Mouse (Mus musculus) gastrocnemius, postnatal 25 days (tissue): ENCODE measurements around the gene Srrm2. TPM values are rescaled to one million over a fixed set of nuclear protein-coding genes. Genes with fewer than 3 reads are reported as not detected.

Source experiments
- DNase-seq: peaks from one replicate; pipeline ENCODE4 v3.0.0; 2022
- long read RNA-seq, 2 experiments: library from polyadenylated mRNA; stranded (forward); transcript quantifications; one replicate each; pipeline ENCODE4 v2.0.0; 2021
- total RNA-seq, 2 experiments: library from RNA; stranded (reverse); gene quantifications; 1 replicate in 1 of 2; 2 replicates in 1 of 2; pipeline ENCODE4 v1.2.3; 2021

Gene Srrm2
- 100 to 1,000 TPM; 157 to 160 TPM for total RNA-seq
- long read RNA-seq, experiment 1, partial matches to known transcripts, result 0 of 7 reads
- long read RNA-seq, experiment 1, other reads (novel, unspliced or antisense), result 7 of 7 reads
- long read RNA-seq, experiment 2, partial matches to known transcripts, result 3 of 11 reads
- long read RNA-seq, experiment 2, other reads (novel, unspliced or antisense), result 6 of 11 reads

DNA sequence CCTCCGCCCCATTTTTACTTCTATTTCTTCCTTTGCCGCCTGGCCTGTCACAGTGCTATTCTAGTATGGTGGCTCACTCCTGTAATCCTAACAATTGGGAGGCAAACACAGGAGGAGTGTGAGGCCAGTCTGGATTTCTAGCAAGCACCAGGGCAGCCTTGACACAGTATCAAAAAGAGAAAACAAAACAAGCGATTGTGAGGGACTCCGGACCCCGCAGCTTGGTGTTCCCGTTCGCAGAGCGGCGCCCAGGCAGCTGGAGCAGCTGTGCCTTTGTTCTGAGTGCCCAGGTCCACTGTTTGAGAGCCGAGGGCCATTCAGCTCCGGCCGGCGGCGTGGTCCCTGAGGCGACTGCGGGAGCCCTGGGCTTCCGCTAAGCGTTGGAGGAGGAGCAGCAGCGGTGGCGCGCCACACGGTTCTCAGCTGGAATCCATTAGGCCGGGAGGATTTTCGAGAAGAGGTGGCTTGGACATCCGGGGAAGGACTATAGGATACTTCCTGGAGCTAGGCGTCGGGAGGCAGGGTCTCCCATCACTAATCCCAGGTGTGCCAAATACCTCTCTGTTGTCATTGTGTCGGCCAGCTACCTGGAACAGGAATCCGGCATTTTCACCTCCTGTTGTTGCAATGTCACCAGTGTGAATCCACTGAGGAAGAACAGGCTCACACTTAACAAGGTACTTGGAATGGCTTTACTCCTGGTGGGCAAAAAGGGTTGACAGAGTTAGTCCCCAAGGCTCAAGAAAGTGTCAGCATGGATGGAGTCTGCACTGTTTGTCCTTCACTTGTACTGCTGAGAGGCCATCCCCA is at the start of gene Srrm2:
Gene Srrm2, plus strand, starts transcription at position 264 of the 810 bp plus-strand sequence.
- DNase-seq, result peak; percentile 34

DNA sequence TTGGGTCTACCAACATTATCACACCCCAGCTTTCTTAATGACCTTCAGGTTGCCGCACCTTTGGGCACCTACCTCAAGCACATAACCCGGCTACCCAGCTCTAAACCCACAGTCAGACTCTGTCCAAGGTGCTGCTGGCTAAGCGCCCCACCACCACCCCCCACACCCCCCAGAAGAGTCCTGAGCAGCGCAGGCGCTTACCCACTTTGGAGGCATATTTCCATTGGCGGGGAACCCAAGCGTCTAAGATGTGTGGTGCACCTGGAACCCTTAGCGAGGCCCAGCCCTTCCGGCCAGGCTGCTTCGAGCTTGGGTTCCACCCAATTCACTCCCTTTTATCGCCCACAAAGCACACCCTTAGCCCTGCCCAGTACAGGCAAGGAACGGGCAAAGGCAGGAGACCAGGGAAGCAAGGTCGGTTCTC is 49.7 kb upstream of the Srrm2 start, which contains the start of gene Paqr4:
Gene Paqr4, minus strand, starts transcription at position 270 of the 424 bp plus-strand sequence.
- no peak for DNase-seq

DNA sequence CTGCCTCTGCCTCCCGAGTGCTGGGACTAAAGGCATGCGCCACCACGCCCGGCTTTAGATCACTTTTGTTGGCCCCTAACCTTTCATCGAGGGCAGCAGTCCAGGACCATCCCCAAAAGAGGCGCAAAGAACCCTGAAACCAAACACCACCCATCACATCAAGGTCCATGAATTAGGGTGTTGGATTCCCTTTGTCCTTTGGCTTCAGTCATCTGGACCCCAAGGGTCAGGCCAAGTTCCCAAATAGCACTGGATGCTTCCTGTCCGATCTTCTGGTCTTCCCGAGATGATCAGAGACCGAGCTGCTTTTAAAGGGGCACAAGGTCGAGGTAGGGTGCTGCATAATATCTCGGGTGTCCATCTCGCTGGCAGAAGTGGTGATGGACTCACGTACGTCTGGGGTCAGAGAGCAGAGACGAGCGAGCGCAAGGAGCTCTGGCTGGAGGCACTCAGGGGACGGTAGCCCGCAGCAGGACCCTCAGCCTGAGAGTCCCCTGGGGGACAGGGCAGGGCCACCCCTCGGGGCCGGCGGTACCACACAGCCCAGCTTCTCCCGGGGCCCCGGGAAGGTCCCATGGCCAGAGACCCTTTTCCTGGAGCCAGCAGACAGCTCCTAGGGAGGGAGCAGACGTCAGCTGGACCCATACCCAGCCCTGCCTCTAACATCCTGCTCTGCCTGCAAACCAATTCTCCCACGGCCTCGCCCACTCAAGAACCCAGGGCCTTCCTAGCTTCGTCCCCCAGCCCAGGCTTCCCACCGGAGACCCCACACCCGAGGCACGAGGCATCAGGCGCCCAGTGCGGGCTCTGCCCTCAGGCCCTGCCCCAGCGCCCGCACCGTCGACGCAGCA is 48.7 kb upstream of the Srrm2 start:
- no peak for DNase-seq

DNA sequence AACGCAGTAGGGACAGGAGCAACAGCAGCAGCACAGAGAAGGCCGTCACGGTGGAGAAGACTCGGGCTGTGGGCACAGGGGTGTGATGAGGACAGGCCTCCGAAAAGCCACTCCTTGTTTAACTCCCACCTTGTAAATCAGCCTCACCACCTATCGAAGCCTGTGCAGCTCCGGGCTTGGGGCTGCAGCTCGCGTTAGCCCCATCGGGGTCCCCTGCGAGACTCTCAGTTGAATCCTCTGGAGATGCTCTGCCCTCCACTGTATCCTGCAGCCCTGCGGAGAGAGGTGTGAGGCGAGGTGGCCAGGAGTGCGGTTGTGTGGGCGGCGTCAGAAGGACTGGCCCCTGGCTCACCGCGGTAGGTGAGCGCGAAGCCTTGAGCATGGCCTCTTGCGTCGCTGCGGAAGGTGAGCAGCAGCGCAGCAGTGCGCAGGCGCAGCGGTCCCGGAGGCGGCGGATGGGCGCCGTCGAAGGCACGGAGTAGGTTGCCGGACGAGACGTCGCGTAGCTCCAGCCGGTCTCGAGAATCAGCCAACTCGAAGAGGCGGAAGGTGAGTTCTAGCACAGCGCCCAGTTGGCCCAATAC is 48.0 kb upstream of the Srrm2 start:
- DNase-seq, result no peak

DNA sequence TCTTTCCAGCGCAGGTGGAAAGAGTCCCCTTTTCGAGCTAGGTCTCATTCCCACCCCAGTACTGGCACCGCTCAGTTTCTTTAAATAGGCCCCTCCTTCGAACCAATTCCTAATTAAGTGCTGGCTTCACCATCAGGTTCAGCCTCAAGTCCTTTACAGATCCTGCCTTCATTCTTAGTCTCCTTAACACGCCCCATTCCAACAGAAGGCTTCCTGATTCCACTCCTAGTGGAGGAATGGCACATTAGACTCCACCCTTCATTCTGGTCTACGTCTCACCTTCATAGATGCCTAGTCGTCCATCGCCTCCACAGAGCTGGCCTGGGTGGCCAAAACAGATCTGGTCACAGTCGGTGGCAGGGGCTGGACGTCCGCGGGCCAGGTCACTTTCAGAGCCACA is 47.4 kb upstream of the Srrm2 start:
- no peak for DNase-seq

DNA sequence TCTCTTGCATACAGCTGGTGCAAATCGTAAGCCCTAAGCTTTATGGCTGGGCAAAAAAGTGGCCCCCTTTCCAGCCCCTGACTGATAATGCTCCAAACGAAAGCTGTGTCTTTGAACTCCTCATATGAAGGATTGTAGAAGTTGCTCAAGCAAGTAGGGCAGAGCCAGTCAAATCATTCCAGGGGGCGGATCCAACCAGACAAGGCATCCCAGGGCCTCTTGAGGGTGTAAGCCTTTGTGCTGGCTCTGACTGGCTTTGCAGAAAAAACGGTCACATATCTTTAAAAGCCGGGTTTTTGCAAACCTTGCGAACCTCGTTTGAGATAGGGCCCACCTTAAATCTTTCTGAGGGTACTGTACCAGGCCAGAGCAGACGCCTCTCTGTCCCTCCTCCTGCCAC is 46.3 kb upstream of the Srrm2 start:
- no peak for DNase-seq

DNA sequence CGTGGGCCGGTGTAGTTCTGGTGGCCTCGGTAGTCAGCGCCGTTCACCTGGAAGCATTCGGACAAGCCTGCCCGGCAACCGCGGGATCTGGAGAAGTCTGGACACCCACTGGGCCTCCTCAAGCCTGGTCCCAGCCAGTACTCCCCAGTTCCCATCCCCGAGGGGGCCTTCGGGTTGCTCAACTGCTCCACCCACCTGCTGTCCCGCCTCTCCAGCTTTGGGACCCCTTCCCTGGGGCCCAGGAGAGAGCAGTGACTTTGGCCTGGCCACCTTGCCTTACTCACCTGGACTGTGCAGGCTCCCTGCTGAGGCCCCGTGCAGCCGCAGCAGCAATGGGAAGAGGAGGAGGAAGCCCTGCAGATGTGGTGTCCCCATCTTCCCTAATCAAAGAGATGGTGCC is 45.7 kb upstream of the Srrm2 start:
- DNase-seq, result no peak

DNA sequence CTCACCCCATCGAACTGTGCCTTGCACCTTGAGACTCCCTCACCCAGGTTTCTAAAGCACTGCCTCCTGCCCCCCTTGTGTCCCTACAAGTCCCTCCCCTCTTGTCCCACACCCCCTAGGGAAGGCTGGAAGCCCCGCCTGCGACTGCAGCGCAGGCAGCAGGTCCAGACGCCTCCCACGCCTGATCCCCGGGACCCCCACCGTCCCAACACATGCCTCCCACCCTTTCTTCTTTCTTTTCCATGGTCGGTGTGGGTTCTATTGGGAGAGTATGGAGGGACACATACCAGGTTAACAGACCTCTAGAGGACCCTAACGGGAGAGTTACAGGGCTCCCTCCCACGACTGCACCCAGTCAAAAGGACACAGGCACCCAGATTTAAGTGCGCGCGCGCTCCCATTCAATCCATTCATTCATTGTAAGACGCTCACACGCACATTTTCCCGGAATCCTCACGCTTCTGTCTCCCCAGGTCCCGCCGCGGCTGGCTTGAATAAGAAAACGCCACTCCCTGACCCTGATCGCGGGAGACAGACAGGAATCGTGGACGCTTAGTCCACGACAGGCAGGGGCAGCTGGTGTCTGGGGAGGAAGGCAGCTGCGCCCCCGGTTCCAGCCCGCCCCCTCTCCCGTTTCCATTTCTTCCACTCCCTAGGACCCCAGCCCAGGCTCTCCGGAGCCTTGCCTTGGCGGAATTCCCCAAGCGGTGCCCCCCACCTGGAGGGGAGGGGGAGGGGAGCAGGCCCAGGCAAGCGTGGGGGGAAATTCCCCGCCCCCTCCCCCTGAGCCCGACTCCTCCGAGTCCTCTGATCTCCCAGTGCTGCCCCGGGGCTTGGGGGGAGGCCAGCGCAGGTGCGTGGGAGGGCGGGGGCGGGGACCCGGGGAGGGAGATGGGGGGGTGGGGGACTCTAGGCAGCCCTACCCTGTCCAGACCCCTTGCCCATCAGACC is 44.8 kb upstream of the Srrm2 start, which contains the start of gene Kremen2:
Gene Kremen2, minus strand, starts transcription at position 533 of the 951 bp plus-strand sequence.
- no peak for DNase-seq

DNA sequence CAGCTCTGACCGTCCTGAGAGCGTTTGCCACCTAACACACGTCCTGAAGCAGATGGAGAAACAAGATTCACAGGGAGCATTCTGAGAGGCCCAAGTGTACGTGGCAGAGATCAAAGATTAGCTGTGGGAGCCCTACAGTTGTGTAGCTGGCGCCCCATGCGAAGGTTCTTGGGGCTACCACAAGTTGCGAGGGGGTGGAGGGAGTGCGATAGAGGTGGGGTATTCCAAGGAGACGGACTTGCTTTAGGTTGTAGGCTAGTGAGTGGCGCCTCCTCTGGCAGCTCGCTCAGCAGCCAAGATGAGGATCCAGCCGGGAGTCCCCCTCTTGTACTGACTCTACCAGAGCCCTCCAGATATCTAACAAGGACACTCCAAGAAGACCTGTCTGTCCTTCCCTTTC is 44.0 kb upstream of the Srrm2 start:
- no peak for DNase-seq

DNA sequence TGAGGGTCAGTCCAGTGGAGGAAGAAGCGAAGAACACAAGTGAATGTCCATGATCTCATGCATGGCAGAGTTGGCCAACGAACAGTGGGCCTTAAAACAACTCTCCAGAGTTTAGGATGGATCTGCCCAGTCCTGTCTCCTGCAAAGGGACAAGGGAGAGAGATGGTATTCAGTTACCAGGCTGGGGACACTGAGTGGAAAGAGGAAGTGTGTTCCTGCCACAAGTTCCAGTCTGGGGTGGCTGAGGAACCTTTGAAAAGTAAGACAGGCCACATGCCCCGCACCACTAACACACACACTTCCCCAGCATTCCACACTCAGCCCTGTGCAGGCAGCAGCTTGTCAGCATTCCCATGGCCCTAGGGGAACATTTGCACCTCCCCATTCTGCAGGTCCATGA is 43.6 kb upstream of the Srrm2 start:
- DNase-seq, result no peak

DNA sequence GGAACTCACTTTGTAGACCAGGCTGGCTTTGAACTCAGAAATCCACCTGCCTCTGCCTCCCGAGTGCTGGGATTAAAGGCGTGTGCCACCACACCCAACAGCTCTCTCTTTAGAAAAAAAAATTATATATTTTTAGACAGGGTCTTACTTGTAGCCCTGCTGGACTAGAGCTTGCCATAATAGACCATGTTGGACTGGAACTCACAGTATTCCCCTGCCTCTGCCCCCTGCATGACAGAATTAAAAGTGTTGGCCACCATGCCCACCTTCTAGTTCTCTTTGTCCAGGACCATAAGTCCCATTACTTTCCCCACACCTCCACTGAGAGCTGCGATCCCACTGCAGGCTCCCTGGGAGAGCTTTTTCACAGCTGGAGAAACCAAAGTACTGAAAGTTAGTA is 42.9 kb upstream of the Srrm2 start:
- no peak for DNase-seq

DNA sequence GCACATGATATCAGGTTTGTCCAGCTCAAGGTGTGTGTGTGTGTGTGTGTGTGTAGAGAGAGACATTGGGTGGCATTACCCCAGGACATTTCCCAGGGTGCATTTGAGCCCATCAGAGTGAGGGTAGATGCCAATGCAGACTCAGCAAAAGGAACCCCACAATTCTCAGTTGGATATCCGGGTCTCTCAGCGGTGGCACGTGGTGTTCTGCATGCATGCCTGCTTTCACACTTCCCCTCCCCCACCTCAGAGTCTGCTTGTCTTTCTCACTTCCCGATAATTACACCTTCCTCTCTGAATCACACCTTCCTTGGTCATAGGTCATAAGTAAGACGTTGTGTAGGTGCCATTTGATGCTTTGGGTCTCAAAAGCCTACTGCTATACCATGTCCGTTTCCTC is 42.3 kb upstream of the Srrm2 start:
- no peak for DNase-seq

DNA sequence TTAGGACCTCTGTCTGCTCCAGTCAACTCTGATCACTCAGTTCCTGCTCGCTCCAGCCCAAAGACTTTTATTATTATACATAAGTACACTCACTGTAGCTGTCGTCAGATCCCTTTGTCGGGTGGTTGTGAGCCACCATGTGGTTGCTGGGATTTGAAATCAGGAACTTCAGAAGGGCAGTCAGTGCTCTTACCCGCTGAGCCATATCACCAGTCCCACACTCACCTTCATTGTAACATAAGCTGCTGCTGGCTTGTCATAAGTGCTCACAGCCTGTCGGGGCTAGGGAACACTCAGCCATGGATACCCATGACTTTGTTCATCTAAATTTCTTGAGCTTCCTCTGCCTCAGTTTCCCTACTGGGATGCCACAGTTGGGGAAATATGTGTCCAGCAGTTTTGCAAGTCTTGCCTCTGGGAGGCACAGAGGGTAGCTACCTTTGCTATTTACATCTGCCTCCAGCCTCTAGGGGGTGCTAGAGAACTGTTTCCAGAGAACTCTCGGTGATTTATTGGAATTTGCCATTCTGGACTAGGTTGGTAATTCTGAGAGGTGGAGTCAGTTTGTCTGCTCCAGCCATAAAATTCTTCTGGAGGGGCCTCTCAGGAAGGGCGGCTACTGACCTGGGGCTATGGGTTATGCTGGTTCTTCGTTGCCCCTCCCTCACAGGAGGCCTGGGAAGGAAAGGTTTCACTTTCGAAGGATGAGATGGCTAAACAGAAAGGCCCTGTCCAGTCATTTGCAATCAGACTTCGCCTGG is 41.5 kb upstream of the Srrm2 start:
- DNase-seq, result peak; percentile 47

DNA sequence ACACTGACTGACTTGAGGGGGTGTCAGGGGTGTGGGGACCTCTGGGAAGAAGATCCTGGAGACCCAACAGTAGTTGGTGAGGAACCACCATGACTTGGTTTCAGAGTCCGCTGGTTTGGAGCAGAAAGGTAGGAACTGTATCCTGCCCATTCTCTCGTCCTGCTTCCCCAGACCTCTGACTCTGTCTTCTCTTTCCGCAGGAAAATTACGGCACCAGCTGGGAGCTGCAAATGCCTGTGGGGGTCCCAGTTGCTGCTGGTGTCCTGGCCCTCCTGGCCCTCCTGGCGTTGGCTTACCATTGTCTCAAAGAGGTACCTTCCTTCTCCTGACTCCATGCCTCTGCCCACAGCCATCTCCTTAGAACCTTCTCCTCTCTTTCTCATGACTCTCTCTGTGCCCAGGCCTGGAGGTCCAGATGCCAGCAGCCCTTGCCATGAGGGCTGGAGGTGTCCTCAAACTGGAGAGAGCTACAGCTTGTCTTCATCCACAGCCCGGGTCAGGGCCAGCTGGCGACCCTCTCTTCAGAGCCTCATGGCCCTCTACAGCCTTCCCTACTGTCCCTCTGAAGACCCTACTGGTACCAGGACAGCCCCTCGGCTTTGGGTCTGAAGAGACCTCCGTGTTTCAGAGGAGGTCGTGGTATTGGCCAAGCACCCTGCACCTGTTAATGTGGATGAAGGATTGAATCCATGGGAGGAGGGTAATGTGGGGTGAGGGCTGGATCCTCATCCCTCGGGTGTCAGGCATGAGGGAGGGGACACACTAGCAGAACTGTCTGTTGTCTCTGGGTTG is 40.7 kb upstream of the Srrm2 start:
- no peak for DNase-seq

DNA sequence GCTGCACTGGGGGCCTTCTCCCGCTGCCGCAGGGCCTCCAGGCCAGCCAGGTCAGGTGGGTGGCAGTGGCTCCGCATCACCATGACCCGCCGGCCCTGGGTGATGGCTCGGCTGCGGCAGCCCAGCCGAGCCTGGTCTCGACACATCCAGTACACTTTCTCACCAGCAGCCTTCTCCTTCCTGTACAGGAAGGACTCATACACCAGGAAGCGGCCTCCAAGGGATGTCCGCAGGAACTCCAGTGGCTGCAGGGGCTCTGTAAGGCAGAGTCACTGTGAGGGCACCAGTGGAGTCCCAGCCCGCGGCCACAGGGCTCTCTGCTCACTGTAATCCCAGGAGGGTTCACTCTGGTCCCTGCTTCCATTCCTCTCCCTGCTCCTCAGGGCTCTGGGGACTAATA is 34.6 kb upstream of the Srrm2 start:
- no peak for DNase-seq

DNA sequence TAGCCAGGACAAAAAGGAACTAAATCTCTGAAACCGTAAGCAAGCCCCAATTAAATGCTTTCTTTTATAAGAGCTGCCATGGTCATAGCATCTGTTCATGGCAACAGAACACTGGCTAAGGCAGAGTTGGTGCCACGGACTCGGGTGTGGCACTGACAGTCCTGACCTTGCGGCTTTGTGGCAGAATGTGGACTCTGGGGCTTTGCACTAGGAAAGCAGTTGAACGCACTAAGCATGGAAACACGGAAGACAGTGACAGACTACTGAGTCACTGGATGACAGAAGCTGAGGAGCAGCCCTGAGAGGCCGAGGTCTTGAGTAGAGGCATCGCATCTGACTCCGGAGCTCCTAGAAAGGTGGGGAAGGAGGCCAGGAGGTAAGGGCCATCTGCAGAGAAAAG is 32.8 kb upstream of the Srrm2 start:
- no peak for DNase-seq

DNA sequence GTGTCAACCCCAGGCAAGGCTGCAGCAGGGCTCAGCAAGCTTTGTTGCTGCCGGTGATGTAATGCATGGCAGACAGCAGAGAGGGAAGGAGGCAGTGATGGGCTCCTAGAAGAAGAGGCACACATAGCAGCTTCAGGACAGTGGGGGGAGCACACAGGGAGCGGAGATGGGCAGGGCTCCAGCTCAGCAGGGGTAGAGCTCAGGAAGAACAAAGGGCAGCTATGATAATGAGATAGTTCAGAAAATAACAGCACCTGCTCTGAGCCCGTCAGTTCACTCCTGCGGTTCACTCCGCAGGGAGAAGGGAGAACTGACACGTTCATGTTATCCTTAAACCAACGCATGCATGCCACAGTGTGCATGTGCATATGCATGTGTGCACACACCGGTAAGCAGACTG is 31.5 kb upstream of the Srrm2 start:
- no peak for DNase-seq

DNA sequence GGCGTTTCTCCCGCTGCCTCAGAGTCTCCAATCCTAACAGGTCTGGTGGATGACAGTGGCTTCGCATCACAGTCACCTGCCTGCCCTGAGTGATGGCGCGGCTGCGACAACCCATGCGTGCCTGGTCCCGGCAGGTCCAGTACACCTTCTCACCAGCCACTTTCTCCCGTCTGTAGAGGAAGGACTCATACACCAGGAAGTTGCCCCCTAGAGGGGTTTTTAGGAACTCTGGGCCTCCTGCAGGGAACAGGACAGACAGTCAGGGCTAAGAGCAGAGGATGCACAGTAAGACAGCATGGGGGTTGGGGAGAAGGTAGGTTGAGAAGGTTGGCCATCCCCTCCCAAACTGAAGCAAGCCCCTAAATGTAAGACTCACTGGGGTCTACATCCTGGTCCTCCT is 30.1 kb upstream of the Srrm2 start:
- DNase-seq, result no peak

DNA sequence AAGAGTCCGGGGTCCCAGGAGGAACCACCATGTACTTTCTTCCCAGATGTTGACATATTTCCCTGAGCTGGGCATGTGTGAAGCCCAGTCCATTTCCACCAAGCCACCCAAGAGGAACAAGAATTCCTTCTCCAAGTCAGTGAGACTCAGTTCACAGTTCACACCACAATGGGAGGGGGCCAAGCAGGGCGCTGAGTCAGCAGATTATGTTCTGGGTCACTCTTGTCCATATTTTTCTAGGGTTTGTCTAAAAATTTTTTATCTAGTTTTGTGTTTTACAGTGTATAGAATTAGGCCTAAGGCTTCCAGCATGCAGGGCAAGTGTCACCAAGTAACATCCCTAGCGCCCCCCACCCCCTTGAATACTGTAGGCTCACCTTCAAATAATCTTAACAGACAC is 29.2 kb upstream of the Srrm2 start:
- DNase-seq, result no peak

DNA sequence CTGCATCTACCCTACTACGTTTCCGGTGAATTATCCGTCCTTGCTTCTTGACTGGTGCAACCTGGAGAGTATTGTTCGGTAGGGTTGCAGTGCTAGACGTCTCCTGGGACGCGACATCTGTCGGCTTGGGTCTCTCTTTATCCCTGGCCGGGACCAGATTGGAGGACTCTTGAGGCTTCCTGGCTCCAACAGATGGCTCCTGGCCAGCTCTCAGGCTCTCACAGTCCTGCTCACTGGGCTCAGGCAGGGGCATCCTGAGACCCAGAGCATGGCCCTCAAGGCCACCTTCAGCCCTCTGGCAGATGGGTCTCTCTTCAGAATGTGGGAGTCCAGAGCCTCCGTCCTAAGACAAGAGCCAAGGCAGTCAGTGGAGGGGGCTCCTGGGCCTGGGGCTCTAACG is 27.4 kb upstream of the Srrm2 start:
- DNase-seq, result no peak
